Mouse (Mus musculus): ENCODE data around the gene Col4a6. TPM values are rescaled to one million over a fixed set of nuclear protein-coding genes. Genes with fewer than 3 reads are reported as not detected.

Col4a6 gene
- total RNA-seq, 1 experiment, result 1.2 TPM

GRCm38 (mm10) chrX:141475110-141475509 lies 1.2 kb upstream of the Col4a6 start, which contains the start of gene Col4a5:
Col4a5 (plus strand) TSS chrX:141475385.
- in situ Hi-C loops (cut with MboI; ENCODE audit: low sequenced_read_pairs in 2 of 2, unreplicated experiment in 2 of 2), result no loop called here
- no peak within 1 kb of the TSS for H3K9ac ChIP-seq (ENCODE audit: insufficient read depth, low read depth, low read length, poor library complexity, severe bottlenecking)
- H3K9me3 ChIP-seq (ENCODE audit: control insufficient read depth, insufficient read depth, low read depth, low read length), result no peaks in the 10 kb centered on the region
- DNase-seq (ENCODE audit: low read depth, low spot score), result peak; percentile 46
- no peak within 1 kb of the TSS for H3K27ac ChIP-seq (ENCODE audit: insufficient read depth, low read depth, low read length, poor library complexity, severe bottlenecking)
- peak within 1 kb of the TSS; percentile 59 to 60 for H3K4me3 ChIP-seq (ENCODE audit: insufficient read depth in 1 of 2, low read depth in 1 of 2, low read length in 2 of 2, poor library complexity in 1 of 2, severe bottlenecking in 1 of 2)
- H3K36me3 ChIP-seq (ENCODE audit: control insufficient read depth, insufficient read depth, low read length, poor library complexity, severe bottlenecking), result no peaks in the 10 kb centered on the region
- no peaks in the 10 kb centered on the region for H3K4me1 ChIP-seq (ENCODE audit: control insufficient read depth in 2 of 2, insufficient read depth in 2 of 2, low read length in 2 of 2, poor library complexity in 1 of 2)
- no peak for TF ChIP-seq CHD2 (IDR thresholded peaks at IDR 0.05; ENCODE audit: low read depth, low read length)
- no peak for TF ChIP-seq ZNF384 (IDR thresholded peaks at IDR 0.05; ENCODE audit: low read depth, low read length)
- TF ChIP-seq ZC3H11A (IDR thresholded peaks at IDR 0.05; ENCODE audit: borderline replicate concordance, low read depth, low read length), result no peak
- TF ChIP-seq HCFC1 (IDR thresholded peaks at IDR 0.05; ENCODE audit: borderline replicate concordance, insufficient read depth, low read length), result no peak
- no peak for TF ChIP-seq MAFK (IDR thresholded peaks at IDR 0.05; ENCODE audit: insufficient read depth, low read depth, low read length)

GRCm38 (mm10) chrX:141447936-141448335 lies 25.9 kb downstream of the Col4a6 start:
- TF ChIP-seq ZNF384 (IDR thresholded peaks at IDR 0.05; ENCODE audit: low read depth, low read length) (no peak), MAFK (IDR thresholded peaks at IDR 0.05; ENCODE audit: insufficient read depth, low read depth, low read length) (no peak), CHD2 (IDR thresholded peaks at IDR 0.05; ENCODE audit: low read depth, low read length) (no peak), ZC3H11A (IDR thresholded peaks at IDR 0.05; ENCODE audit: borderline replicate concordance, low read depth, low read length) (no peak), HCFC1 (IDR thresholded peaks at IDR 0.05; ENCODE audit: borderline replicate concordance, insufficient read depth, low read length) (no peak)
- in situ Hi-C loops (cut with MboI; ENCODE audit: low sequenced_read_pairs in 2 of 2, unreplicated experiment in 2 of 2), result no loop called here
- Histone ChIP-seq H3K27ac (ENCODE audit: insufficient read depth, low read depth, low read length, poor library complexity, severe bottlenecking) (no peak overlapping the region), H3K36me3 (ENCODE audit: control insufficient read depth, insufficient read depth, low read length, poor library complexity, severe bottlenecking) (no peaks in the 10 kb centered on the region), H3K9ac (ENCODE audit: insufficient read depth, low read depth, low read length, poor library complexity, severe bottlenecking) (no peak overlapping the region), H3K9me3 (ENCODE audit: control insufficient read depth, insufficient read depth, low read depth, low read length) (no peaks in the 10 kb centered on the region), H3K4me1 (ENCODE audit: control insufficient read depth in 2 of 2, insufficient read depth in 2 of 2, low read length in 2 of 2, poor library complexity in 1 of 2) (no peaks in the 10 kb centered on the region), H3K4me3 (ENCODE audit: insufficient read depth in 1 of 2, low read depth in 1 of 2, low read length in 2 of 2, poor library complexity in 1 of 2, severe bottlenecking in 1 of 2) (no peak overlapping the region)
- DNase-seq (ENCODE audit: low read depth, low spot score), result no peak

- TF ChIP-seq CHD2 (IDR thresholded peaks at IDR 0.05; ENCODE audit: low read depth, low read length) (no peak), ZNF384 (IDR thresholded peaks at IDR 0.05; ENCODE audit: low read depth, low read length) (no peak), HCFC1 (IDR thresholded peaks at IDR 0.05; ENCODE audit: borderline replicate concordance, insufficient read depth, low read length) (no peak), ZC3H11A (IDR thresholded peaks at IDR 0.05; ENCODE audit: borderline replicate concordance, low read depth, low read length) (no peak), MAFK (IDR thresholded peaks at IDR 0.05; ENCODE audit: insufficient read depth, low read depth, low read length) (no peak)
- Histone ChIP-seq H3K4me1 (ENCODE audit: control insufficient read depth in 2 of 2, insufficient read depth in 2 of 2, low read length in 2 of 2, poor library complexity in 1 of 2) (no peaks in the 10 kb centered on the region), H3K27ac (ENCODE audit: insufficient read depth, low read depth, low read length, poor library complexity, severe bottlenecking) (no peak overlapping the region), H3K36me3 (ENCODE audit: control insufficient read depth, insufficient read depth, low read length, poor library complexity, severe bottlenecking) (no peaks in the 10 kb centered on the region), H3K4me3 (ENCODE audit: insufficient read depth in 1 of 2, low read depth in 1 of 2, low read length in 2 of 2, poor library complexity in 1 of 2, severe bottlenecking in 1 of 2) (no peak overlapping the region), H3K9me3 (ENCODE audit: control insufficient read depth, insufficient read depth, low read depth, low read length) (no peaks in the 10 kb centered on the region), H3K9ac (ENCODE audit: insufficient read depth, low read depth, low read length, poor library complexity, severe bottlenecking) (no peak overlapping the region)
- no peak for DNase-seq (ENCODE audit: low read depth, low spot score)
- in situ Hi-C loops (cut with MboI; ENCODE audit: low sequenced_read_pairs in 2 of 2, unreplicated experiment in 2 of 2), result no loop called here
These were observed 34.5 kb downstream of the Col4a6 start for GRCm38 (mm10) chrX:141439423-141439822.

GRCm38 (mm10) chrX:141436780-141437179 lies 37.1 kb downstream of the Col4a6 start:
- Histone ChIP-seq H3K4me1 (ENCODE audit: control insufficient read depth in 2 of 2, insufficient read depth in 2 of 2, low read length in 2 of 2, poor library complexity in 1 of 2) (no peaks in the 10 kb centered on the region), H3K9me3 (ENCODE audit: control insufficient read depth, insufficient read depth, low read depth, low read length) (no peaks in the 10 kb centered on the region), H3K36me3 (ENCODE audit: control insufficient read depth, insufficient read depth, low read length, poor library complexity, severe bottlenecking) (no peaks in the 10 kb centered on the region), H3K4me3 (ENCODE audit: insufficient read depth in 1 of 2, low read depth in 1 of 2, low read length in 2 of 2, poor library complexity in 1 of 2, severe bottlenecking in 1 of 2) (no peak overlapping the region), H3K27ac (ENCODE audit: insufficient read depth, low read depth, low read length, poor library complexity, severe bottlenecking) (no peak overlapping the region), H3K9ac (ENCODE audit: insufficient read depth, low read depth, low read length, poor library complexity, severe bottlenecking) (no peak overlapping the region)
- TF ChIP-seq MAFK (IDR thresholded peaks at IDR 0.05; ENCODE audit: insufficient read depth, low read depth, low read length) (no peak), CHD2 (IDR thresholded peaks at IDR 0.05; ENCODE audit: low read depth, low read length) (no peak), ZNF384 (IDR thresholded peaks at IDR 0.05; ENCODE audit: low read depth, low read length) (no peak), HCFC1 (IDR thresholded peaks at IDR 0.05; ENCODE audit: borderline replicate concordance, insufficient read depth, low read length) (no peak), ZC3H11A (IDR thresholded peaks at IDR 0.05; ENCODE audit: borderline replicate concordance, low read depth, low read length) (no peak)
- no peak for DNase-seq (ENCODE audit: low read depth, low spot score)
- in situ Hi-C loops (cut with MboI; ENCODE audit: low sequenced_read_pairs in 2 of 2, unreplicated experiment in 2 of 2), result no loop called here

- H3K27ac ChIP-seq (ENCODE audit: insufficient read depth, low read depth, low read length, poor library complexity, severe bottlenecking), result no peak overlapping the region
- DNase-seq (ENCODE audit: low read depth, low spot score), result no peak
- H3K36me3 ChIP-seq (ENCODE audit: control insufficient read depth, insufficient read depth, low read length, poor library complexity, severe bottlenecking), result no peaks in the 10 kb centered on the region
- H3K9me3 ChIP-seq (ENCODE audit: control insufficient read depth, insufficient read depth, low read depth, low read length), result no peaks in the 10 kb centered on the region
- no peak overlapping the region for H3K4me3 ChIP-seq (ENCODE audit: insufficient read depth in 1 of 2, low read depth in 1 of 2, low read length in 2 of 2, poor library complexity in 1 of 2, severe bottlenecking in 1 of 2)
- in situ Hi-C loops (cut with MboI; ENCODE audit: low sequenced_read_pairs in 2 of 2, unreplicated experiment in 2 of 2), result no loop called here
- no peak overlapping the region for H3K9ac ChIP-seq (ENCODE audit: insufficient read depth, low read depth, low read length, poor library complexity, severe bottlenecking)
- TF ChIP-seq ZNF384 (IDR thresholded peaks at IDR 0.05; ENCODE audit: low read depth, low read length), result no peak
- no peak for TF ChIP-seq HCFC1 (IDR thresholded peaks at IDR 0.05; ENCODE audit: borderline replicate concordance, insufficient read depth, low read length)
- TF ChIP-seq ZC3H11A (IDR thresholded peaks at IDR 0.05; ENCODE audit: borderline replicate concordance, low read depth, low read length), result no peak
- no peak for TF ChIP-seq MAFK (IDR thresholded peaks at IDR 0.05; ENCODE audit: insufficient read depth, low read depth, low read length)
- TF ChIP-seq CHD2 (IDR thresholded peaks at IDR 0.05; ENCODE audit: low read depth, low read length), result no peak
- no peaks in the 10 kb centered on the region for H3K4me1 ChIP-seq (ENCODE audit: control insufficient read depth in 2 of 2, insufficient read depth in 2 of 2, low read length in 2 of 2, poor library complexity in 1 of 2)
These were observed 58.6 kb downstream of the Col4a6 start for GRCm38 (mm10) chrX:141415318-141415717.

Data from ES-E14 (cell line).